Mouse (Mus musculus): ENCODE results near the gene Mcts1.

DNA sequence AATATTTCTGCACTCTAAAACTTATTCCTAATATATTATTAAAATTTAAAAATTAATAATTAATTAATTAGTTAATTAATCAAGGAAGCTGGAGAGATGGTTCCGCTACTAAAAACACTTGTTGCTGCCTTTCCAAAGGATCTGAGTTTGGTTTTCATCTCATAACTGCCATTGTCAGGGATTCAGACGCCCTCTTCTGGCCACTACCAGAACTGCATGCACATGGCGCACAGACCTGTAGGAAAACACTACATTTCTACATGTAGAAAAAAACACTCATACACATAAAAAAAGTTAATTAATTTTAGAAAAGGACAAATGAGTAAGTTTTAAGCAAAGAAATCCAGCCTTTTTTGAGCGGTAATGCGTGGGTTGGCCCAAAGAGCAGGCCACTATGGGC lies 54.3 kb downstream of the Mcts1 start:
- TF ChIP-seq CTCF (IDR thresholded peaks at IDR 0.05; ENCODE audit: control insufficient read depth, insufficient read depth, insufficient read length) (no peak), MYOD1 (IDR thresholded peaks at IDR 0.05; ENCODE audit: control insufficient read depth, insufficient read length, low read depth) (no peak), MAX (IDR thresholded peaks at IDR 0.05) (no peak), USF1 (IDR thresholded peaks at IDR 0.05; ENCODE audit: low read depth) (no peak), CEBPB (IDR thresholded peaks at IDR 0.05; ENCODE audit: low read depth) (no peak), MYOG (IDR thresholded peaks at IDR 0.05; ENCODE audit: control insufficient read depth, extremely low read depth, insufficient read length) (no peak), FOSL1 (IDR thresholded peaks at IDR 0.05; ENCODE audit: insufficient read depth, low read length, poor library complexity, severe bottlenecking) (no peak)

All from C2C12 (cell line).